Mouse (Mus musculus) myocyte (in vitro differentiated cells): Measurements from ENCODE around the gene Kcna5.

Experiments used
- CEBPB ChIP-seq: IDR thresholded peaks from 2 replicates; pipeline ENCODE4 v1.6.1; 2011; ENCODE audit warnings: mild to moderate bottlenecking, moderate library complexity; ENCODE audit not compliant: poor library complexity, insufficient read depth, severe bottlenecking
- E2F4 ChIP-seq: IDR thresholded peaks from one replicate; pipeline ENCODE4 v1.6.1; 2011; ENCODE audit warnings: mild to moderate bottlenecking, control low read depth, moderate library complexity; ENCODE audit not compliant: insufficient read depth
- MAX ChIP-seq: IDR thresholded peaks from one replicate; pipeline ENCODE4 v1.6.1; 2011; ENCODE audit warnings: low read depth, mild to moderate bottlenecking, control low read depth
- MYOD1 ChIP-seq, 3 experiments: IDR thresholded peaks; one replicate each; pipeline ENCODE4 v1.6.1; 2011; ENCODE audit warnings: control low read depth in 2 of 3, low read depth in 2 of 3, mild to moderate bottlenecking in 2 of 3, moderate library complexity in 1 of 3; ENCODE audit not compliant: insufficient read length in 2 of 3, control insufficient read depth in 1 of 3
- MYOG ChIP-seq, 3 experiments: IDR thresholded peaks; one replicate each; pipeline ENCODE4 v1.6.1; 2011; ENCODE audit warnings: control low read depth in 2 of 3, low read depth in 2 of 3, mild to moderate bottlenecking in 2 of 3; ENCODE audit not compliant: insufficient read length in 2 of 3, control insufficient read depth in 1 of 3, insufficient read depth in 1 of 3
- POLR2A ChIP-seq: IDR thresholded peaks from one replicate; pipeline ENCODE4 v1.6.1; 2011; ENCODE audit warnings: low read depth, mild to moderate bottlenecking, control low read depth, moderate library complexity; ENCODE audit not compliant: insufficient read length
- POLR2AphosphoS2 ChIP-seq: IDR thresholded peaks from one replicate; pipeline ENCODE4 v1.6.1; 2011; ENCODE audit warnings: low read depth, control low read depth; ENCODE audit not compliant: insufficient read length
- REST ChIP-seq: IDR thresholded peaks from one replicate; pipeline ENCODE4 v1.6.1; 2011; ENCODE audit warnings: mild to moderate bottlenecking, control low read depth, moderate library complexity; ENCODE audit not compliant: insufficient read depth, insufficient read length
- SRF ChIP-seq: IDR thresholded peaks from one replicate; pipeline ENCODE4 v1.6.1; 2011; ENCODE audit warnings: low read depth; ENCODE audit not compliant: control insufficient read depth, insufficient read length
- TCF3 ChIP-seq: IDR thresholded peaks from one replicate; pipeline ENCODE4 v1.6.1; 2011; ENCODE audit warnings: low read depth, control low read depth; ENCODE audit not compliant: insufficient read length
- USF1 ChIP-seq: IDR thresholded peaks from one replicate; pipeline ENCODE4 v1.6.1; 2011; ENCODE audit warnings: low read depth, mild to moderate bottlenecking, control low read depth, moderate library complexity

GRCm38 (mm10) chr6:126537512-126537911, 2.3 kb upstream of the Kcna5 start:
- no peak for TF ChIP-seq CEBPB
- no peak for TF ChIP-seq MYOG (IDR thresholded peaks at IDR 0.05; ENCODE audit: control insufficient read depth in 1 of 3, insufficient read depth in 1 of 3, insufficient read length in 2 of 3, low read depth in 2 of 3)
- no peak for TF ChIP-seq POLR2A
- no peak for TF ChIP-seq MAX
- TF ChIP-seq USF1, result no peak
- no peak for TF ChIP-seq POLR2AphosphoS2
- TF ChIP-seq REST, result no peak
- no peak for TF ChIP-seq SRF
- no peak for TF ChIP-seq MYOD1 (IDR thresholded peaks at IDR 0.05; ENCODE audit: control insufficient read depth in 1 of 3, insufficient read length in 2 of 3, low read depth in 2 of 3)
- no peak for TF ChIP-seq TCF3
- no peak for TF ChIP-seq E2F4
